In genomic region chr5:137569665-137570064, GRCm38 (mm10) we compare ENCODE assay signal across 8 mouse cellular contexts. TPM values are rescaled to one million over a fixed set of nuclear protein-coding genes. Genes with fewer than 3 reads are reported as not detected.
DNase-seq lines count a peak whose midpoint lies in the region; TF ChIP-seq lines count a peak whose summit lies in the region.

Gene Tfr2 (plus strand): TSS chr5:137569840.

- TF ChIP-seq POLR2A in thymus, adult 2 months (IDR thresholded peaks at IDR 0.05; ENCODE audit: control insufficient read depth, extremely low read depth, insufficient read depth, low read length, poor library complexity): no peak

- H3K27ac ChIP-seq in thymus, adult 2 months (ENCODE audit: control insufficient read depth, insufficient read depth, low read length): no peak within 1 kb of the TSS
- no peak within 1 kb of the TSS; the same call in 1 of the 2 replicates for H3K27ac ChIP-seq in midbrain, embryonic 10.5 days (replicated peaks)

- no peaks in the 10 kb centered on the region for H3K36me3 ChIP-seq in thymus, adult 2 months (ENCODE audit: control insufficient read depth, insufficient read depth, low read length)
- H3K36me3 ChIP-seq in midbrain, embryonic 10.5 days: no peaks in the 10 kb centered on the region

- no peaks in the 10 kb centered on the region for H3K27me3 ChIP-seq in thymus, adult 2 months (ENCODE audit: control insufficient read depth, insufficient read depth, low read length)
- peaks cover 15% of the 10 kb centered on the region for H3K27me3 ChIP-seq in midbrain, embryonic 10.5 days (ENCODE audit: low read depth, poor library complexity, severe bottlenecking)

- 7% methylated on average over 9 of the region's 9 CpGs for WGBS in thymus, adult 2 months
- 44% methylated on average over 9 of the region's 9 CpGs for WGBS in midbrain, embryonic 10.5 days

- TF ChIP-seq CTCF in thymus, adult 2 months (IDR thresholded peaks at IDR 0.05; ENCODE audit: borderline replicate concordance, control insufficient read depth, extremely low read depth, insufficient read depth, low read length, poor library complexity): no peak

- H3K4me1 ChIP-seq in thymus, adult 2 months (replicated peaks; ENCODE audit: control insufficient read depth, insufficient read depth, low read length): peaks cover 24% of the 10 kb centered on the region
- H3K4me1 ChIP-seq in midbrain, embryonic 10.5 days: peaks cover 32% of the 10 kb centered on the region

- H3K4me3 ChIP-seq in thymus, adult 2 months (ENCODE audit: control insufficient read depth, insufficient read depth, low read length): no peak within 1 kb of the TSS
- H3K4me3 ChIP-seq in midbrain, embryonic 10.5 days: no peak within 1 kb of the TSS

- intact Hi-C loops in heart, postnatal 10 days (cut with DNase I): no loop called here
- intact Hi-C loops in left cerebral cortex, postnatal 36 days (cut with DNase I): no loop called here

- DNase-seq in thymus, adult 2 months: peak; percentile 50
- DNase-seq in thymus, adult 18-20 months: no peak
- peak; percentile 83 for DNase-seq in c-Kit-negative CD71-positive TER-119-positive erythroid progenitor cells, embryonic 14.5 days (ENCODE audit: low read depth, low spot score)
- peak; percentile 30 to 50 for DNase-seq in heart, postnatal 10 days
- no peak for DNase-seq in left cerebral cortex, postnatal 36 days (ENCODE audit: low spot score in 2 of 2)
- DNase-seq in natural killer cell, adult 2 months (ENCODE audit: low spot score in 2 of 2): peak; percentile 43 to 60
- DNase-seq in right cerebral cortex, adult 2 months (ENCODE audit: low spot score in 2 of 2): no peak
- no peak for DNase-seq in midbrain, embryonic 10.5 days (ENCODE audit: low spot score)

- no peaks in the 10 kb centered on the region for H3K9me3 ChIP-seq in midbrain, embryonic 10.5 days (replicated peaks)

RNA-seq across cellular contexts. Expression of gene Tfr2, which starts in this region (rescaled TPM):
- 0.49 and 2.4 TPM in 2 replicates for polyA plus RNA-seq in thymus, adult 2 months (2012; rRNA removed)
- not detected for total RNA-seq in heart, postnatal 10 days (2021)
- 10 to 100 TPM; 10.4 to 10.9 TPM for total RNA-seq in left cerebral cortex, postnatal 36 days (2021)
- polyA plus RNA-seq in midbrain, embryonic 10.5 days (2016; fragmentation: Nextera tagmentation; extraction: Ambion mirVana): 1.9 and 2.2 TPM in 2 replicates

Comparison
In these comparisons a context has a peak if more than half of its experiments do, and no peak if none do; other contexts are left out.
1. RNA of gene Tfr2 (total RNA-seq): 10.4 to 10.9 TPM in left cerebral cortex, postnatal 36 days; not detected in heart, postnatal 10 days; every median in the first group is over 4 times any median in the second.
2. DNase-seq: peak in thymus, adult 2 months (single experiment), c-Kit-negative CD71-positive TER-119-positive erythroid progenitor cells, embryonic 14.5 days (single experiment) and natural killer cell, adult 2 months (2 of 2); none in thymus, adult 18-20 months (0 of 2), left cerebral cortex, postnatal 36 days (0 of 2), right cerebral cortex, adult 2 months (0 of 2) and midbrain, embryonic 10.5 days (single experiment).
3. Peak in DNase-seq in heart, postnatal 10 days; RNA of the gene not detected or under 1 TPM.